Mouse (Mus musculus) heart, embryonic 16.5 days (tissue): ENCODE data around the gene Gm11084. TPM values are rescaled to one million over a fixed set of nuclear protein-coding genes. Genes with fewer than 3 reads are reported as not detected.
"Not testable (repeated sequence)": the region's sequence is repeated elsewhere in the genome, so short reads cannot be mapped to it uniquely, and the experiment has no call there.

Experiments used
- ATAC-seq: fragments of 200-750 bp; cut with Nextera tagmentation; replicated peaks from 2 replicates; pipeline ENCODE4 v1.8.0; 2017; ENCODE audit warnings: moderate number of reproducible peaks; ENCODE audit not compliant: insufficient read depth, low FRiP score; ENCODE audit errors: extremely low read depth
- H3K27ac ChIP-seq: fragments of 300-500 bp; sonication (generic); 2 replicates; pipeline ENCODE4 v1.5.1; 2014; ENCODE audit warnings: mild to moderate bottlenecking, low read length, control low read depth, moderate library complexity
- H3K27me3 ChIP-seq: fragments of 300-500 bp; sonication (generic); 2 replicates; pipeline ENCODE4 v1.6.1; 2014; ENCODE audit warnings: low read length, mixed read lengths; ENCODE audit not compliant: control insufficient read depth, insufficient read depth
- H3K36me3 ChIP-seq: fragments of 300-500 bp; sonication (generic); 2 replicates; pipeline ENCODE4 v1.6.1; 2014; ENCODE audit not compliant: control insufficient read depth, insufficient read depth
- H3K4me1 ChIP-seq: fragments of 300-500 bp; sonication (generic); 2 replicates; pipeline ENCODE4 v1.6.1; 2014; ENCODE audit warnings: low read length, mixed read lengths; ENCODE audit not compliant: control insufficient read depth, insufficient read depth
- H3K4me2 ChIP-seq: fragments of 300-500 bp; sonication (generic); 2 replicates; pipeline ENCODE4 v1.6.1; 2014; ENCODE audit warnings: low read depth, mild to moderate bottlenecking, control low read depth, low read length
- H3K4me3 ChIP-seq: fragments of 300-500 bp; sonication (generic); 2 replicates; pipeline ENCODE4 v1.5.1; 2014; ENCODE audit warnings: mild to moderate bottlenecking, control low read depth, low read length
- H3K9ac ChIP-seq: fragments of 300-500 bp; sonication (generic); 2 replicates; pipeline ENCODE4 v1.6.1; 2014; ENCODE audit warnings: low read length, control low read depth
- H3K9me3 ChIP-seq: fragments of 300-500 bp; sonication (generic); replicated peaks from 2 replicates; pipeline ENCODE4 v1.6.1; 2016; ENCODE audit warnings: low read length; ENCODE audit not compliant: control insufficient read depth
- WGBS: fragments of 180-500 bp; shearing (Covaris S2); extraction: QIAGEN DNeasy Blood & Tissue Kit; methylation state at CpG from one replicate; pipeline ENCODE4 v1.1.7; 2014; 5-methylcytosine and 5-hydroxymethylcytosine counted together
- polyA plus RNA-seq: library from polyadenylated mRNA; unstranded; fragments of >200 nt; fragmentation: Nextera tagmentation; extraction: Ambion mirVana; gene quantifications from 2 replicates; pipeline ENCODE4 v1.2.1, GENCODE M21; 2015

Gm11084 gene
- polyA plus RNA-seq, 1 experiment from 2014 or later = not detected

GRCm38 (mm10) chr2:73000194-73000593 is 13.7 kb upstream of the Gm11084 start:
- ATAC-seq = no peak
- H3K9me3 ChIP-seq = no peaks in the 10 kb centered on the region
- WGBS = 52% methylated on average over 8 of the region's 8 CpGs

GRCm38 (mm10) chr2:72997586-72997985 is 11.1 kb upstream of the Gm11084 start:
- Histone ChIP-seq H3K4me2 (no peak overlapping the region), H3K36me3 (no peaks in the 10 kb centered on the region), H3K9me3 (no peaks in the 10 kb centered on the region), H3K27ac (no peak overlapping the region), H3K9ac (no peak overlapping the region), H3K4me1 (peaks cover 30% of the 10 kb centered on the region), H3K4me3 (no peak overlapping the region), H3K27me3 (no peaks in the 10 kb centered on the region)
- WGBS = 88% methylated on average over 4 of the region's 4 CpGs
- ATAC-seq = no peak

More at GRCm38 (mm10) chr2:73000194-73000593, 13.7 kb upstream of the Gm11084 start:
- Histone ChIP-seq H3K36me3 (no peaks in the 10 kb centered on the region), H3K4me3 (no peak overlapping the region), H3K27me3 (no peaks in the 10 kb centered on the region), H3K27ac (no peak overlapping the region), H3K9ac (no peak overlapping the region), H3K4me1 (peaks cover 51% of the 10 kb centered on the region), H3K4me2 (no peak overlapping the region)

- Histone ChIP-seq H3K4me1 (peaks cover 26% of the 10 kb centered on the region), H3K27ac (peak overlapping the region; percentile 84), H3K4me3 (peak overlapping the region; percentile 14; the same call in 1 of the 2 replicates), H3K27me3 (no peaks in the 10 kb centered on the region), H3K9ac (peak overlapping the region; percentile 45; the same call in 1 of the 2 replicates), H3K36me3 (no peaks in the 10 kb centered on the region), H3K4me2 (peak overlapping the region; percentile 36; the same call in 1 of the 2 replicates), H3K9me3 (no peaks in the 10 kb centered on the region; the same call in 1 of the 2 replicates)
- ATAC-seq = peak; percentile 59; the same call in 1 of the 2 replicates
- 45% methylated on average over 9 of the region's 9 CpGs for WGBS
These were observed 10.4 kb upstream of the Gm11084 start for GRCm38 (mm10) chr2:72996808-72997378.

- ATAC-seq = peak; percentile 84
- WGBS = 24% methylated on average over 9 of the region's 9 CpGs
These were observed 9.0 kb upstream of the Gm11084 start for GRCm38 (mm10) chr2:72995346-72996097.

GRCm38 (mm10) chr2:72994165-72994564 is 7.6 kb upstream of the Gm11084 start:
- no peak overlapping the region for H3K4me2 ChIP-seq
- no peak overlapping the region for H3K27ac ChIP-seq
- no peak overlapping the region for H3K4me3 ChIP-seq
- ATAC-seq = no peak
- no peak overlapping the region for H3K9ac ChIP-seq
- H3K27me3 ChIP-seq = no peaks in the 10 kb centered on the region
- peaks cover 5% of the 10 kb centered on the region for H3K36me3 ChIP-seq
- H3K9me3 ChIP-seq = peaks cover 6% of the 10 kb centered on the region
- 70% methylated on average over 2 of the region's 2 CpGs for WGBS
- peaks cover 24% of the 10 kb centered on the region for H3K4me1 ChIP-seq

More at GRCm38 (mm10) chr2:72995346-72996097, 9.0 kb upstream of the Gm11084 start:
- Histone ChIP-seq H3K4me1 (peaks cover 24% of the 10 kb centered on the region), H3K4me3 (no peak overlapping the region), H3K36me3 (no peaks in the 10 kb centered on the region), H3K9me3 (no peaks in the 10 kb centered on the region; the same call in 1 of the 2 replicates), H3K4me2 (peak overlapping the region; percentile 15), H3K9ac (0 out of 2 replicates have a peak overlapping the region, but pooled peaks have one; percentile 11), H3K27ac (peak overlapping the region; percentile 84), H3K27me3 (no peaks in the 10 kb centered on the region)

- no peak overlapping the region for H3K9ac ChIP-seq
- WGBS = 96% methylated on average over 16 of the region's 17 CpGs
- ATAC-seq = no peak
These were observed 6.0 kb upstream of the Gm11084 start for GRCm38 (mm10) chr2:72992497-72992896.

GRCm38 (mm10) chr2:72988945-72989344 is 2.4 kb upstream of the Gm11084 start:
- not testable (repeated sequence) for H3K4me1 ChIP-seq, H3K9me3 ChIP-seq, H3K4me3 ChIP-seq, H3K27me3 ChIP-seq, H3K9ac ChIP-seq, H3K4me2 ChIP-seq, H3K27ac ChIP-seq, ATAC-seq
- H3K36me3 ChIP-seq = peaks cover 12% of the 10 kb centered on the region
- WGBS = 89% methylated on average over 9 of the region's 9 CpGs

More at GRCm38 (mm10) chr2:72992497-72992896, 6.0 kb upstream of the Gm11084 start:
- Histone ChIP-seq H3K4me3 (no peak overlapping the region), H3K9me3 (peaks cover 8% of the 10 kb centered on the region), H3K4me2 (no peak overlapping the region), H3K36me3 (peaks cover 11% of the 10 kb centered on the region), H3K27ac (no peak overlapping the region), H3K4me1 (peaks cover 22% of the 10 kb centered on the region), H3K27me3 (no peaks in the 10 kb centered on the region)

GRCm38 (mm10) chr2:72985516-72985915 is 1.0 kb downstream of the Gm11084 start:
- peaks cover 12% of the 10 kb centered on the region for H3K36me3 ChIP-seq
- no peak for ATAC-seq
- H3K4me2 ChIP-seq = no peak overlapping the region
- no peak overlapping the region for H3K27ac ChIP-seq
- 60% methylated on average over 1 of the region's 1 CpGs for WGBS
- no peak overlapping the region for H3K4me3 ChIP-seq
- H3K4me1 ChIP-seq = peaks cover 2% of the 10 kb centered on the region; the same call in 1 of the 2 replicates
- no peak overlapping the region for H3K9ac ChIP-seq
- H3K27me3 ChIP-seq = no peaks in the 10 kb centered on the region
- H3K9me3 ChIP-seq = peaks cover 10% of the 10 kb centered on the region

- WGBS = 67% methylated on average over 4 of the region's 4 CpGs
- peaks cover 2% of the 10 kb centered on the region; the same call in 1 of the 2 replicates for H3K4me1 ChIP-seq
- no peak overlapping the region for H3K27ac ChIP-seq
- H3K36me3 ChIP-seq = peaks cover 12% of the 10 kb centered on the region
- no peak for ATAC-seq
- H3K27me3 ChIP-seq = no peaks in the 10 kb centered on the region
- no peak overlapping the region for H3K4me2 ChIP-seq
- H3K4me3 ChIP-seq = no peak overlapping the region
- H3K9me3 ChIP-seq = peaks cover 10% of the 10 kb centered on the region
- H3K9ac ChIP-seq = no peak overlapping the region
These were observed 1.7 kb downstream of the Gm11084 start for GRCm38 (mm10) chr2:72984806-72985205.
